Mouse (Mus musculus) embryonic fibroblast, embryonic 13.5 days (primary cell): Measurements from ENCODE around the gene Gm10053. TPM values are rescaled to one million over a fixed set of nuclear protein-coding genes. Genes with fewer than 3 reads are reported as not detected.

ENCODE experiments used
- H3K27ac ChIP-seq: 2 replicates; pipeline ENCODE4 v1.5.1; 2012; ENCODE audit warnings: low read length, control low read depth, inconsistent platforms; ENCODE audit not compliant: insufficient read depth
- H3K4me1 ChIP-seq: 2 replicates; pipeline ENCODE4 v1.6.1; 2011; ENCODE audit warnings: low read length; ENCODE audit not compliant: control insufficient read depth, insufficient read depth
- H3K4me3 ChIP-seq: 2 replicates; pipeline ENCODE4 v1.5.1; 2011; ENCODE audit warnings: mild to moderate bottlenecking, control low read depth, low read length; ENCODE audit not compliant: insufficient read depth
- CTCF ChIP-seq: IDR thresholded peaks from 2 replicates; pipeline ENCODE4 v1.5.1; 2011; ENCODE audit warnings: mild to moderate bottlenecking, control low read depth, low read length, moderate library complexity, borderline replicate concordance; ENCODE audit not compliant: insufficient read depth
- POLR2A ChIP-seq: IDR thresholded peaks from 2 replicates; pipeline ENCODE4 v1.6.1; 2011; ENCODE audit warnings: low read depth, mild to moderate bottlenecking, control low read depth, low read length, moderate library complexity
- polyA plus RNA-seq: library from polyadenylated mRNA; stranded (reverse); fragments of >200 nt; gene quantifications from 2 replicates; pipeline ENCODE4 v1.2.4, GENCODE M21; 2011; ENCODE audit warnings: low read depth; ENCODE audit not compliant: missing spikeins, insufficient read length

The Gm10053 gene
- polyA plus RNA-seq, 1 experiment, result 136 TPM

DNA sequence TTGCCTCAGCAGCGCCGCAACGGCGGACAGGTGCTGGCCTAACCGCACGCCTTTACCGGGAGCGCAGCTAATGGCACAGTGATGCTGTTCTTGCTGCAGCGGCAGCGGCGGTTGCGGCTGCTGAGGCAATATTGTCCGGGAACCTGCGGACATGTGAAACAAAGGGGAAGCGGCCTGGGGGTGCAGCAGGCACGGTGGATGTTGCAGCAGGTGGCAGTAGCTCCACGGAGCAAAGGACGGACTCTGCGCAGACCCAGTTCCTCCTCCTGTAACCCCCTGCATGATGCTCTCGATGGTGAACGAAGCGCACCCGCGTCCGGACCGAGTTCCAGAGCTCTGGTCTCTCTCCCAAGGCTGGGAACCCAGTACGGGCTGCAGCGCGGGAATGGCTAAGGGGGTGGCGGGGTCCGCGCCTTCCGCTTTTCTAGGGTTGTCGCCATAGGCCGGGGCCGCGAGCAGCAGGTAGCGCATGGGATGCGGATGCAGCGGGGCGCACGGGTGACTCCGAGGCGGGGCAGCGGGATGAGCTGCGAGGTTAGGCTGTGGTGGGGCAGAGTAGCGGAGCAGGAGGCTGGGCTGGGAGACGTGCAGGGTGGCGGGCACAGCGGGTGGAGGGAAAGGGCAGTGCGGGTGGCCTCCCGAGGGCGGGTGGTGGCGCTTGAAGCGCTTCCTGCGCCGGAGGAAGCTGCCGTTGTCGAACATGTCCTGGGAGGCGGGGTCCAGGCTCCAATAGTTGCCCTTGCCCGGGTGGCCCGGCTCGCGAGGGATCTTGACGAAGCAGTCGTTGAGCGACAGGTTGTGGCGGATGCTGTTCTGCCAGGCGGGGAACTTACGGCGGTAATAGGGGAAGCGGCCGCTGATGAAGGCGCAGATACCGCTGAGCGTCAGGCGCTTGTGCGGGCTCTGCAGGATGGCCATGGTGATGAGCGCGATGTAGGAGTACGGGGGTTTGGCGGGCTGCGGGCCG is 24.4 kb downstream of the Gm10053 start:
- TF ChIP-seq CTCF, result no peak
- no peak for TF ChIP-seq POLR2A
- Histone ChIP-seq H3K27ac (no peak overlapping the region), H3K4me1 (no peaks in the 10 kb centered on the region), H3K4me3 (0 out of 2 replicates have a peak overlapping the region, but pooled peaks have one; percentile 8)

DNA sequence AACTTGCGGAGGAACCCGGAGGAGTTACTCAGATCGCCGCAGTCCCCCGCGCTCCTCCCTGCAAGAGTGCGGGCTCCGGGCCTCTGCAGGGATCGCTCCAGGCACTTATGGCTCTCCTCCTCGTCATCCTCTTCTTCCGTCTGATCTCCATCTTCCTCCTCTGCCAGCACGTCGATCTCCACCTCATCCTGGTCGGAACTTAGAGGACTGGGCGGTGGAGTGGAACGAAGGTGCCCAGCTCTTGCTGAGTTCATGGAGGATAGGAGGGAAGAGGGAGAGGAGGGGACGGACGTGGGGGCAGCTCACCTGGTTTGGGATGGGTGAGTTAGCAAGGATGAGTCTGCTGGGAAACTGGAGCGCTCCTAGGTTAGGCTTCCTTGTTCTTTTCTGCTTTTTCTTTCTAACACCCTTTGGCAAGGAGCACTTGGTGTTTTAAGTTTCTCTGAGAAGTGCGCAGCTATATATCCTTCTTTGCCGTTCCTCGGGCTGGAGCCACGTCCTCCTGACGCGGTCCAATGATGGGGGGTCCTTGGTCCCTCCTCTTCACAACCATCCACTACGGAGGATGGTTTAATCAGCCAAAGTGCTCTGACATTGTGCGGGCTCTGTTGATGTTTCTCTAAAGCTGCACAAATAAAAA is 25.2 kb downstream of the Gm10053 start, which contains the start of gene Foxd4:
TSS of gene Foxd4 (minus strand) at position 617 of the 640 bp plus-strand sequence.
- Histone ChIP-seq H3K4me3 (0 out of 2 replicates have a peak within 1 kb of the TSS, but pooled peaks have one; percentile 8), H3K4me1 (no peaks in the 10 kb centered on the region), H3K27ac (no peak within 1 kb of the TSS)
- TF ChIP-seq CTCF, result no peak
- no peak for TF ChIP-seq POLR2A

DNA sequence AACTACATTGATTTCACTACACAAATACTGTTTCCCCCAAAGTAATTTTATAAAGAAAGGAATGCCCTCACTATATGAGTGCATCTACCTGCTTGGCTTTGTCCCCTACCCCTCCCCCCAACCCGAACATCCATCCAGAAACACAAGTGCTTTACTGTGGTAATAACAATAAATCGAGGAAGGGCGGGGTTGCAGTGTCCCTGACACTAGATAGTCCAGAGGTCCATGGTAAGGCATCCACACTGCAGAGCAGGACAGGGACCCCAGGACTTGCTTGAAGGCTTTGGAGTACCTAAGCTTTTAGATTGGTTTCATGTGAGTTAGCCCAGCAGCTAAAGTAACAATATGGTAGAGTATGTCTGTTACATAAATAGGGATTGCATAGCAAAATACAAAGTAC is 26.2 kb downstream of the Gm10053 start:
- TF ChIP-seq POLR2A, result no peak
- no peak for TF ChIP-seq CTCF
- Histone ChIP-seq H3K4me3 (no peak overlapping the region), H3K4me1 (no peaks in the 10 kb centered on the region), H3K27ac (no peak overlapping the region)

DNA sequence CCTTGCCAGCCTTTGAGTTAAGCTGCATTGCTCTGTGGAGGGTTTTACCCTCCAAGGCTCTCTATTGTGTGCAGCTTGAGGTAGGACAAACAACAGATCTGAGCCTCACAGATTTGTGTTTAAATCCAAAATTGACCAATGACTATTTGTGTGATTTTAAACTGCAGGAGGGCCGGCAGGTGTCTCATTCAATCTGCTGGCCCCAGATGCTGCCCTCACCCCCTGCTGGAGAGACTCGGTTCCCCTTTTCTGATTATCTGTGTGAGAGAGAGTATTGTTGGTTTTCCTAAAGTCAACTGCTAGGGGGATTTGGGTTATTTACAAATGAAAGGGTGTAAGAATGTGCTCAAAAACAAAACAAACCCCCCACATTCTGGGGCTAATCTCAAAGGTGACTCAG is 26.8 kb downstream of the Gm10053 start:
- no peak overlapping the region for H3K4me3 ChIP-seq
- H3K4me1 ChIP-seq, result no peaks in the 10 kb centered on the region
- H3K27ac ChIP-seq, result no peak overlapping the region
- no peak for TF ChIP-seq POLR2A
- TF ChIP-seq CTCF, result no peak

DNA sequence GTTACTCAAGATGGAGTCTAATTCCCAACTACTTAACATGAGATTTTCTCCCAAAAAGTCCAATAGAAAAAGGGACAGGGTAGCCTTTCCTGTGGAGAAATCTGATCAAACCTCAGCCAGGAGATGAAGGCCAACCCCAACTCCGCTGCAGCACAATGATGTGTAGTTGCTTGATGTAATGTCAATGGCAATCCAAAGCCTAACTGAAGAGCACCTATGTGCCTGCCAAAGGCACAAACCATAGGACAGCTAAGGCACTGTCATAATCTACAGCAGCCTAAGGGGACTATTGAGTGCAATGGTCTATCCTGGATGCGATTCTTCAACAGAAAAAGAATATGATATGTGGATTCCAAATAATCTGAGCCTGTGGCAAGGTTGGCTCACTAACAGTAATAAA is 27.3 kb downstream of the Gm10053 start:
- Histone ChIP-seq H3K4me3 (no peak overlapping the region), H3K27ac (no peak overlapping the region), H3K4me1 (no peaks in the 10 kb centered on the region)
- TF ChIP-seq POLR2A (no peak), CTCF (no peak)

GRCm38 (mm10) chr19:24907655-24908054 is 32.2 kb downstream of the Gm10053 start:
- H3K27ac ChIP-seq, result no peak overlapping the region
- no peaks in the 10 kb centered on the region for H3K4me1 ChIP-seq
- TF ChIP-seq POLR2A (no peak), CTCF (no peak)
- no peak overlapping the region for H3K4me3 ChIP-seq

- no peak for TF ChIP-seq POLR2A
- no peak for TF ChIP-seq CTCF
- no peak overlapping the region for H3K4me3 ChIP-seq
- H3K27ac ChIP-seq, result no peak overlapping the region
Observed at GRCm38 (mm10) chr19:24908385-24909155, 33.1 kb downstream of the Gm10053 start.

GRCm38 (mm10) chr19:24920866-24921265 is 45.4 kb downstream of the Gm10053 start:
- Histone ChIP-seq H3K4me3 (no peak overlapping the region), H3K27ac (no peak overlapping the region), H3K4me1 (no peaks in the 10 kb centered on the region)
- TF ChIP-seq CTCF, result no peak
- TF ChIP-seq POLR2A, result no peak

More at GRCm38 (mm10) chr19:24908385-24909155, 33.1 kb downstream of the Gm10053 start:
- no peaks in the 10 kb centered on the region for H3K4me1 ChIP-seq

Other genes starting within 250 kb of the Gm10053 start
- gene Tmem252, start 201.7 kb upstream of the Gm10053 start, polyA plus RNA-seq, result not detected in 2 replicates
- 14.3 and 32.8 TPM in 2 replicates for gene Pgm5, start 13.8 kb upstream of the Gm10053 start, polyA plus RNA-seq
- gene Foxd4, start 25.5 kb downstream of the Gm10053 start, polyA plus RNA-seq, result not detected in 2 replicates
- 16.6 and 17.6 TPM in 2 replicates for gene Cbwd1, start 85.9 kb downstream of the Gm10053 start, polyA plus RNA-seq
- 0.44 and 1.1 TPM in 2 replicates for gene Dock8, start 123.8 kb downstream of the Gm10053 start, polyA plus RNA-seq